Mouse (Mus musculus) forebrain, embryonic 11.5 days (tissue): ENCODE results near the gene Slc25a44. TPM values are rescaled to one million over a fixed set of nuclear protein-coding genes. Genes with fewer than 3 reads are reported as not detected.
"Not testable (repeated sequence)": the region's sequence is repeated elsewhere in the genome, so short reads cannot be mapped to it uniquely, and the experiment has no call there.

ENCODE experiments used
- ATAC-seq: fragments of 200-750 bp; cut with Nextera tagmentation; replicated peaks from 2 replicates; pipeline ENCODE4 v1.8.0; 2017; ENCODE audit warnings: moderate TSS enrichment; ENCODE audit not compliant: low FRiP score
- DNase-seq: peaks from one replicate; pipeline ENCODE4 v3.0.0-alpha.2; 2017; ENCODE audit warnings: low spot score
- H3K27ac ChIP-seq: fragments of 300-500 bp; sonication (generic); 2 replicates; pipeline ENCODE4 v1.5.1; 2014; ENCODE audit warnings: low read depth, low read length
- H3K27me3 ChIP-seq: fragments of 300-500 bp; sonication (generic); 2 replicates; pipeline ENCODE4 v1.6.1; 2014; ENCODE audit warnings: mild to moderate bottlenecking, low read length, mixed read lengths; ENCODE audit not compliant: control insufficient read depth, insufficient read depth
- H3K36me3 ChIP-seq: fragments of 300-500 bp; sonication (generic); 2 replicates; pipeline ENCODE4 v1.6.1; 2014; ENCODE audit warnings: mild to moderate bottlenecking, low read length, moderate library complexity, mixed read lengths; ENCODE audit not compliant: control insufficient read depth, insufficient read depth
- H3K4me1 ChIP-seq: fragments of 300-500 bp; sonication (generic); replicated peaks from 2 replicates; pipeline ENCODE4 v1.6.1; 2014; ENCODE audit warnings: low read length, mixed read lengths; ENCODE audit not compliant: control insufficient read depth, insufficient read depth
- H3K4me2 ChIP-seq: fragments of 300-500 bp; sonication (generic); 2 replicates; pipeline ENCODE4 v1.6.1; 2014; ENCODE audit warnings: low read depth, mild to moderate bottlenecking, low read length, moderate library complexity, mixed read lengths; ENCODE audit not compliant: severe bottlenecking
- H3K4me3 ChIP-seq: fragments of 300-500 bp; sonication (generic); 2 replicates; pipeline ENCODE4 v1.5.1; 2014; ENCODE audit warnings: low read depth, low read length
- H3K9ac ChIP-seq: fragments of 300-500 bp; sonication (generic); 2 replicates; pipeline ENCODE4 v1.6.1; 2014; ENCODE audit warnings: low read length
- H3K9me3 ChIP-seq: fragments of 300-500 bp; sonication (generic); 2 replicates; pipeline ENCODE4 v1.6.1; 2016; ENCODE audit warnings: low read length, mixed read lengths; ENCODE audit not compliant: control insufficient read depth
- WGBS: fragments of 180-500 bp; shearing (Covaris S2); extraction: QIAGEN DNeasy Blood & Tissue Kit; methylation state at CpG from one replicate; pipeline ENCODE4 v1.1.7; 2014; 5-methylcytosine and 5-hydroxymethylcytosine counted together
- polyA plus RNA-seq: library from polyadenylated mRNA; unstranded; fragments of >200 nt; fragmentation: Nextera tagmentation; extraction: Ambion mirVana; gene quantifications from 2 replicates; pipeline ENCODE4 v1.2.1, GENCODE M21; 2014

Gene Slc25a44
- polyA plus RNA-seq, 1 experiment from 2014 or later: 22.6 TPM

DNA sequence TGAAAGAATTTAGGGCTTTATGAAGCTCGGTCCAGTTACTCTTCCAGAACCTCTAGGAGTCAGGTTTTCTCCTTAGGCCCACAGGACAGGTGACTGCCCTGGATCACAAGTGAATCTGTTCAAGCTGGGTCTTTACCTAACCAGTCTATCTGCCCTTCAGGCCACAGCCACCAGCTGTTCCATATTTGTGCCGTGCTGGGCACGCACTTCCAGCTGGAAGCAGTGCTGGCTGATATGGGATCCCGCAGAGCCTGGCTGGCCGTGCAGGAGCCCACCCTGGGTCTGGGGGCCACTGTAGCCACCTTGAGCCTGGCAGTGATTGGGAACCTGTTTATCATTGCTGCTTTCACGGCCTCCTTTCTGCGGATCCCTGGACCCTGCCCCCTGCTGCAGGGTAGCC is 48.3 kb downstream of the Slc25a44 start:
- not testable (repeated sequence) for H3K4me1 ChIP-seq, H3K27me3 ChIP-seq, H3K4me3 ChIP-seq, H3K4me2 ChIP-seq, H3K9me3 ChIP-seq, H3K36me3 ChIP-seq, H3K9ac ChIP-seq
- peak overlapping the region; percentile 41; the same call in 1 of the 2 replicates for H3K27ac ChIP-seq
- ATAC-seq (0 out of 2 replicates have a peak, but pooled peaks have one; percentile 36), DNase-seq (peak; percentile 48)
- WGBS: 18% methylated on average over 5 of the region's 7 CpGs

- peak; percentile 91 for ATAC-seq
- not testable (repeated sequence) for H3K9me3 ChIP-seq, H3K36me3 ChIP-seq, H3K27me3 ChIP-seq, H3K4me3 ChIP-seq, H3K9ac ChIP-seq, H3K4me1 ChIP-seq
- DNase-seq: peak; percentile 80
- WGBS: 10% methylated on average over 18 of the region's 19 CpGs
- H3K27ac ChIP-seq: peak overlapping the region; percentile 41; the same call in 1 of the 2 replicates
- peak overlapping the region; percentile 24; the same call in 1 of the 2 replicates for H3K4me2 ChIP-seq
These were observed 49.0 kb downstream of the Slc25a44 start for GRCm38 (mm10) chr3:88375750-88376626.

DNA sequence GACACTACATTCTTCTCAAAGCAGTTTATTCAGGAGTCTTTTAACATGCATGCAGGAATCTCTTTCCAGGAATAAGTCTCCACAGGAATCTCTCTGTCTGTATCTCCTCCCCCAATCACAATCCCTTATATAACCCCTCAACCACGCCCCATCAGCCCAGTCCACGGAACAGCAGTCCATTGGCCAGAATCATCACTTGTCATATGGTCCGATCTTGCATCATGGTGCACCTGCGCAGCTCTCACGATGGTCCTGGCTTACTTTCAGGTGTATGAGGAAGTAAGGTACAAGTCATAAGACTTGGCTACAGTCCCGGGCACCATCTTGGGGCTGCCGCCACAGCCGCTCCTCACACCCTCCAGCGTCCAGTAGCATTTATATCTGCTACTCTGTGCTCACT is 52.3 kb downstream of the Slc25a44 start, which contains the start of gene Bglap3:
Gene Bglap3 (minus strand): TSS at position 101 of the 400 bp plus-strand sequence.
- H3K36me3 ChIP-seq, H3K4me2 ChIP-seq, H3K9me3 ChIP-seq, ATAC-seq, DNase-seq, H3K27me3 ChIP-seq, H3K4me1 ChIP-seq, H3K9ac ChIP-seq, H3K4me3 ChIP-seq, H3K27ac ChIP-seq: not testable (repeated sequence)
- WGBS: 93% methylated on average over 9 of the region's 9 CpGs

GRCm38 (mm10) chr3:88368511-88368910 is 56.4 kb downstream of the Slc25a44 start:
- not testable (repeated sequence) for H3K9ac ChIP-seq, H3K4me1 ChIP-seq, H3K36me3 ChIP-seq, DNase-seq, H3K4me2 ChIP-seq, H3K4me3 ChIP-seq, H3K9me3 ChIP-seq, H3K27ac ChIP-seq, ATAC-seq
- WGBS: 91% methylated on average over 7 of the region's 7 CpGs
- peaks cover 14% of the 10 kb centered on the region for H3K27me3 ChIP-seq

- H3K4me3 ChIP-seq, H3K36me3 ChIP-seq, ATAC-seq, H3K4me1 ChIP-seq, H3K9ac ChIP-seq, DNase-seq, H3K27ac ChIP-seq, H3K9me3 ChIP-seq, H3K4me2 ChIP-seq: not testable (repeated sequence)
- WGBS: 35% methylated on average over 3 of the region's 7 CpGs
- H3K27me3 ChIP-seq: peaks cover 14% of the 10 kb centered on the region
These were observed 57.4 kb downstream of the Slc25a44 start for GRCm38 (mm10) chr3:88367517-88367916.

GRCm38 (mm10) chr3:88366830-88367428 is 58.0 kb downstream of the Slc25a44 start:
- not testable (repeated sequence) for H3K36me3 ChIP-seq, H3K4me1 ChIP-seq, H3K27ac ChIP-seq, H3K9ac ChIP-seq, H3K9me3 ChIP-seq
- peak overlapping the region; percentile 32 for H3K4me2 ChIP-seq
- WGBS: 2% methylated on average over 18 of the region's 22 CpGs
- ATAC-seq: peak; percentile 83
- peaks cover 14% of the 10 kb centered on the region for H3K27me3 ChIP-seq
- DNase-seq: peak; percentile 66
- H3K4me3 ChIP-seq: peak overlapping the region; percentile 12; the same call in 1 of the 2 replicates

DNA sequence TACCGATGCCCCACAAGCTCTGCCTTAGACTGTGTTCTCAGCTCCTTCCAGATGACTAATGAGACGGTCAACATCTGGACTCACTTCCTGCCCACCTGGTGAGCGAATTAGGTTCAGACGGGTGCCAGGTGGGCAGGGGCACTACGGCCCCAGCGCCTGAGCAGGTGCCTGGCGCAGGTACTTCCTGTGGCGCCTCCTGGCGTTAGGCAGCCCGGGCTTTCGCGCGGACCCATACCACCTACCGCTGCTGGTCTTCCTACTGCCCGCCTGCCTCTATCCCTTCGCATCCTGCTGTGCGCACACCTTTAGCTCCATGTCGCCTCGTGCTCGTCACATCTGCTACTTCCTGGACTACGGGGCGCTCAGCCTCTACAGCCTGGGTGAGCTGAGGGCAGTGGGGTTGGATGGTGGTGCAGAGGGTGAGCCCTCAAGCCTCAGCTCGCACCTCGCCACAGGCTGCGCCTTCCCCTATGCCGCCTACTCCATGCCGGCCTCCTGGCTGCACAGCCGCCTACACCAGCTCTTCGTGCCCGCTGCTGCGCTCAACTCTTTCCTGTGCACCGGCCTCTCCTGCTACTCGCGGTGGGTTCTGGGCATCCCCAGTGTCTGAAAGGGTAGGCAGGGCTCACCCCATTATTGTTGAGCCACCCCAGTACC is 59.1 kb downstream of the Slc25a44 start:
- no peak for DNase-seq
- H3K27ac ChIP-seq: no peak overlapping the region
- no peaks in the 10 kb centered on the region; the same call in 1 of the 2 replicates for H3K4me1 ChIP-seq
- ATAC-seq: no peak
- H3K9ac ChIP-seq: no peak overlapping the region
- no peak overlapping the region for H3K4me2 ChIP-seq
- H3K36me3 ChIP-seq: peaks cover 2% of the 10 kb centered on the region; the same call in 1 of the 2 replicates
- H3K4me3 ChIP-seq: no peak overlapping the region
- H3K27me3 ChIP-seq: peaks cover 14% of the 10 kb centered on the region
- 33% methylated on average over 34 of the region's 34 CpGs for WGBS
- peaks cover 5% of the 10 kb centered on the region; the same call in 1 of the 2 replicates for H3K9me3 ChIP-seq

GRCm38 (mm10) chr3:88364337-88364736 is 60.6 kb downstream of the Slc25a44 start, which contains the start of gene Paqr6:
TSS of gene Paqr6 (plus strand) at chr3:88364584.
- ATAC-seq (no peak; the same call in 1 of the 2 replicates), DNase-seq (peak; percentile 73)
- H3K9me3 ChIP-seq: no peaks in the 10 kb centered on the region
- peaks cover 12% of the 10 kb centered on the region for H3K36me3 ChIP-seq
- H3K9ac ChIP-seq: no peak within 1 kb of the TSS
- no peak within 1 kb of the TSS for H3K27ac ChIP-seq
- H3K4me3 ChIP-seq: no peak within 1 kb of the TSS
- H3K27me3 ChIP-seq: peaks cover 14% of the 10 kb centered on the region
- 0 out of 2 replicates have a peak within 1 kb of the TSS, but pooled peaks have one; percentile 24 for H3K4me2 ChIP-seq
- no peaks in the 10 kb centered on the region; the same call in 1 of the 2 replicates for H3K4me1 ChIP-seq
- WGBS: 3% methylated on average over 16 of the region's 16 CpGs
